Mouse (Mus musculus) midbrain, embryonic 15.5 days (tissue): ENCODE results near the gene Nr1h4. TPM values are rescaled to one million over a fixed set of nuclear protein-coding genes. Genes with fewer than 3 reads are reported as not detected.

Experiments
- ATAC-seq: fragments of 200-750 bp; cut with Nextera tagmentation; replicated peaks from 2 replicates; pipeline ENCODE4 v1.8.0; 2017; ENCODE audit warnings: moderate TSS enrichment
- H3K27ac ChIP-seq: fragments of 300-500 bp; sonication (generic); 2 replicates; pipeline ENCODE4 v1.5.1; 2015; ENCODE audit warnings: mild to moderate bottlenecking, inconsistent platforms
- H3K27me3 ChIP-seq: fragments of 300-500 bp; sonication (generic); replicated peaks from 2 replicates; pipeline ENCODE4 v1.6.1; 2015; ENCODE audit warnings: inconsistent platforms
- H3K36me3 ChIP-seq: fragments of 300-500 bp; sonication (generic); replicated peaks from 2 replicates; pipeline ENCODE4 v1.6.1; 2015; ENCODE audit warnings: inconsistent platforms
- H3K4me1 ChIP-seq: fragments of 300-500 bp; sonication (generic); 2 replicates; pipeline ENCODE4 v1.6.1; 2015; ENCODE audit warnings: inconsistent platforms
- H3K4me2 ChIP-seq: fragments of 300-500 bp; sonication (generic); 2 replicates; pipeline ENCODE4 v1.6.1; 2015; ENCODE audit warnings: inconsistent platforms, mild to moderate bottlenecking, moderate library complexity
- H3K4me3 ChIP-seq: fragments of 300-500 bp; sonication (generic); 2 replicates; pipeline ENCODE4 v1.5.1; 2015; ENCODE audit warnings: mild to moderate bottlenecking, inconsistent platforms
- H3K9ac ChIP-seq: fragments of 300-500 bp; sonication (generic); 2 replicates; pipeline ENCODE4 v1.6.1; 2015; ENCODE audit warnings: mild to moderate bottlenecking, inconsistent platforms
- H3K9me3 ChIP-seq: fragments of 300-500 bp; sonication (generic); 2 replicates; pipeline ENCODE4 v1.6.1; 2016; ENCODE audit warnings: inconsistent platforms
- WGBS: fragments of 180-500 bp; shearing (Covaris S2); methylation state at CpG from one replicate; pipeline ENCODE4 v1.1.7; 2015; ENCODE audit warnings: mixed read lengths; 5-methylcytosine and 5-hydroxymethylcytosine counted together
- polyA plus RNA-seq: library from polyadenylated mRNA; unstranded; fragments of >200 nt; fragmentation: Nextera tagmentation; extraction: Ambion mirVana; gene quantifications from 2 replicates; pipeline ENCODE4 v1.2.1, GENCODE M21; 2015

Nr1h4 gene
- polyA plus RNA-seq, 1 experiment from 2014 or later = 0.08 TPM

- no peaks in the 10 kb centered on the region for H3K27me3 ChIP-seq
- no peak overlapping the region for H3K9ac ChIP-seq
- no peak overlapping the region for H3K27ac ChIP-seq
- no peak overlapping the region for H3K4me2 ChIP-seq
- no peaks in the 10 kb centered on the region for H3K36me3 ChIP-seq
- ATAC-seq = no peak
- WGBS = 88% methylated on average over 4 of the region's 4 CpGs
- no peaks in the 10 kb centered on the region for H3K9me3 ChIP-seq
- no peak overlapping the region for H3K4me3 ChIP-seq
- H3K4me1 ChIP-seq = no peaks in the 10 kb centered on the region
Observed at GRCm38 (mm10) chr10:89519226-89519625, 14.2 kb downstream of the Nr1h4 start.

GRCm38 (mm10) chr10:89518365-89518764, 15.0 kb downstream of the Nr1h4 start:
- Histone ChIP-seq H3K4me3 (no peak overlapping the region), H3K4me1 (no peaks in the 10 kb centered on the region)

GRCm38 (mm10) chr10:89515813-89516212, 17.6 kb downstream of the Nr1h4 start:
- no peak for ATAC-seq
- no peak overlapping the region for H3K9ac ChIP-seq
- no peak overlapping the region for H3K4me2 ChIP-seq
- H3K9me3 ChIP-seq = no peaks in the 10 kb centered on the region
- no peak overlapping the region for H3K4me3 ChIP-seq
- no peak overlapping the region for H3K27ac ChIP-seq
- no peaks in the 10 kb centered on the region for H3K36me3 ChIP-seq
- H3K27me3 ChIP-seq = no peaks in the 10 kb centered on the region
- no peaks in the 10 kb centered on the region for H3K4me1 ChIP-seq
- 75% methylated on average over 2 of the region's 2 CpGs for WGBS

More at GRCm38 (mm10) chr10:89518365-89518764, 15.0 kb downstream of the Nr1h4 start:
- no peaks in the 10 kb centered on the region for H3K27me3 ChIP-seq
- no peaks in the 10 kb centered on the region for H3K9me3 ChIP-seq
- 94% methylated on average over 2 of the region's 2 CpGs for WGBS
- ATAC-seq = no peak
- no peak overlapping the region for H3K27ac ChIP-seq
- no peak overlapping the region for H3K4me2 ChIP-seq
- no peak overlapping the region for H3K9ac ChIP-seq
- no peaks in the 10 kb centered on the region for H3K36me3 ChIP-seq

GRCm38 (mm10) chr10:89512562-89512961, 20.8 kb downstream of the Nr1h4 start:
- 86% methylated on average over 6 of the region's 6 CpGs for WGBS
- no peak overlapping the region for H3K27ac ChIP-seq
- no peak overlapping the region for H3K4me2 ChIP-seq
- no peaks in the 10 kb centered on the region for H3K27me3 ChIP-seq
- no peaks in the 10 kb centered on the region for H3K36me3 ChIP-seq
- no peak overlapping the region for H3K9ac ChIP-seq
- no peak for ATAC-seq
- H3K9me3 ChIP-seq = no peaks in the 10 kb centered on the region
- H3K4me1 ChIP-seq = no peaks in the 10 kb centered on the region
- no peak overlapping the region for H3K4me3 ChIP-seq

- Histone ChIP-seq H3K9me3 (no peaks in the 10 kb centered on the region), H3K4me2 (no peak overlapping the region), H3K27me3 (no peaks in the 10 kb centered on the region), H3K4me3 (no peak overlapping the region), H3K36me3 (no peaks in the 10 kb centered on the region), H3K4me1 (no peaks in the 10 kb centered on the region), H3K9ac (no peak overlapping the region), H3K27ac (no peak overlapping the region)
- no peak for ATAC-seq
- WGBS = 87% methylated on average over 2 of the region's 2 CpGs
Observed at GRCm38 (mm10) chr10:89510547-89510946, 22.8 kb downstream of the Nr1h4 start.

- H3K27me3 ChIP-seq = no peaks in the 10 kb centered on the region
- no peak overlapping the region for H3K4me3 ChIP-seq
- H3K9ac ChIP-seq = no peak overlapping the region
- ATAC-seq = no peak
- H3K4me1 ChIP-seq = no peaks in the 10 kb centered on the region
- no peak overlapping the region for H3K27ac ChIP-seq
- WGBS = 77% methylated on average over 2 of the region's 2 CpGs
- H3K9me3 ChIP-seq = no peaks in the 10 kb centered on the region
- H3K36me3 ChIP-seq = no peaks in the 10 kb centered on the region
- no peak overlapping the region for H3K4me2 ChIP-seq
Observed at GRCm38 (mm10) chr10:89508567-89508966, 24.8 kb downstream of the Nr1h4 start.

GRCm38 (mm10) chr10:89506479-89506878, 26.9 kb downstream of the Nr1h4 start:
- H3K27me3 ChIP-seq = no peaks in the 10 kb centered on the region
- H3K9ac ChIP-seq = no peak overlapping the region
- no peaks in the 10 kb centered on the region for H3K4me1 ChIP-seq
- H3K9me3 ChIP-seq = no peaks in the 10 kb centered on the region
- H3K4me2 ChIP-seq = no peak overlapping the region
- H3K36me3 ChIP-seq = no peaks in the 10 kb centered on the region
- H3K4me3 ChIP-seq = no peak overlapping the region
- no peak overlapping the region for H3K27ac ChIP-seq
- 93% methylated on average over 9 of the region's 9 CpGs for WGBS
- ATAC-seq = no peak

GRCm38 (mm10) chr10:89505592-89505955, 27.8 kb downstream of the Nr1h4 start:
- Histone ChIP-seq H3K27me3 (no peaks in the 10 kb centered on the region), H3K9ac (no peak overlapping the region), H3K9me3 (no peaks in the 10 kb centered on the region), H3K4me2 (no peak overlapping the region), H3K36me3 (no peaks in the 10 kb centered on the region), H3K27ac (no peak overlapping the region), H3K4me3 (no peak overlapping the region), H3K4me1 (no peaks in the 10 kb centered on the region)
- 83% methylated on average over 5 of the region's 5 CpGs for WGBS
- no peak for ATAC-seq

- H3K9me3 ChIP-seq = no peaks in the 10 kb centered on the region
- 88% methylated on average over 10 of the region's 10 CpGs for WGBS
- no peak overlapping the region for H3K4me3 ChIP-seq
- ATAC-seq = no peak
- no peak overlapping the region for H3K9ac ChIP-seq
- H3K4me1 ChIP-seq = no peaks in the 10 kb centered on the region
- no peak overlapping the region for H3K27ac ChIP-seq
- no peaks in the 10 kb centered on the region for H3K27me3 ChIP-seq
- H3K36me3 ChIP-seq = no peaks in the 10 kb centered on the region
- no peak overlapping the region for H3K4me2 ChIP-seq
Observed at GRCm38 (mm10) chr10:89504952-89505591, 28.3 kb downstream of the Nr1h4 start.

GRCm38 (mm10) chr10:89502986-89503560, 30.3 kb downstream of the Nr1h4 start:
- 72% methylated on average over 5 of the region's 5 CpGs for WGBS
- no peak overlapping the region for H3K4me3 ChIP-seq
- H3K9me3 ChIP-seq = no peaks in the 10 kb centered on the region
- H3K9ac ChIP-seq = no peak overlapping the region
- H3K27ac ChIP-seq = no peak overlapping the region
- H3K27me3 ChIP-seq = no peaks in the 10 kb centered on the region
- H3K36me3 ChIP-seq = no peaks in the 10 kb centered on the region
- no peak overlapping the region for H3K4me2 ChIP-seq
- H3K4me1 ChIP-seq = no peaks in the 10 kb centered on the region
- ATAC-seq = no peak

GRCm38 (mm10) chr10:89501902-89502301, 31.5 kb downstream of the Nr1h4 start:
- H3K27ac ChIP-seq = no peak overlapping the region
- H3K4me3 ChIP-seq = no peak overlapping the region
- no peaks in the 10 kb centered on the region for H3K4me1 ChIP-seq
- 90% methylated on average over 6 of the region's 6 CpGs for WGBS
- no peaks in the 10 kb centered on the region for H3K36me3 ChIP-seq
- no peak overlapping the region for H3K9ac ChIP-seq
- no peaks in the 10 kb centered on the region for H3K9me3 ChIP-seq
- H3K27me3 ChIP-seq = no peaks in the 10 kb centered on the region
- no peak overlapping the region for H3K4me2 ChIP-seq
- ATAC-seq = no peak

- H3K27ac ChIP-seq = no peak overlapping the region
- WGBS = 78% methylated on average over 7 of the region's 7 CpGs
- no peak overlapping the region for H3K4me2 ChIP-seq
- 0 out of 2 replicates have a peak, but pooled peaks cover 2% of the 10 kb centered on the region for H3K27me3 ChIP-seq
- ATAC-seq = no peak
- H3K4me1 ChIP-seq = no peaks in the 10 kb centered on the region
- no peaks in the 10 kb centered on the region for H3K9me3 ChIP-seq
- no peak overlapping the region for H3K4me3 ChIP-seq
- no peak overlapping the region for H3K9ac ChIP-seq
- H3K36me3 ChIP-seq = no peaks in the 10 kb centered on the region
Observed at GRCm38 (mm10) chr10:89495537-89495936, 37.8 kb downstream of the Nr1h4 start.

- ATAC-seq = no peak
- no peaks in the 10 kb centered on the region for H3K36me3 ChIP-seq
- no peak overlapping the region for H3K9ac ChIP-seq
- H3K4me3 ChIP-seq = no peak overlapping the region
- H3K4me1 ChIP-seq = no peaks in the 10 kb centered on the region
- no peaks in the 10 kb centered on the region for H3K9me3 ChIP-seq
- WGBS = 16% methylated on average over 3 of the region's 3 CpGs
- H3K27ac ChIP-seq = no peak overlapping the region
- 0 out of 2 replicates have a peak, but pooled peaks cover 2% of the 10 kb centered on the region for H3K27me3 ChIP-seq
- no peak overlapping the region for H3K4me2 ChIP-seq
Observed at GRCm38 (mm10) chr10:89491321-89491720, 42.1 kb downstream of the Nr1h4 start.
